Mouse (Mus musculus) heart, postnatal 14 days (tissue): ENCODE data around the gene Necap2. TPM values are rescaled to one million over a fixed set of nuclear protein-coding genes. Genes with fewer than 3 reads are reported as not detected.

Source experiments
- DNase-seq, 2 experiments: peaks; one replicate each; pipeline ENCODE4 v3.0.0; 2021 to 2022
- intact Hi-C: fragments of 180-260 bp; cut with DNase I; formaldehyde crosslinking; loops from one replicate; pipeline ENCODE4 v1.15.1; 2025
- long read RNA-seq, 2 experiments: library from polyadenylated mRNA; stranded (forward); transcript quantifications; one replicate each; pipeline ENCODE4 v2.0.0; 2021
- total RNA-seq, 2 experiments: library from RNA; stranded (reverse); gene quantifications; 2 replicates each; pipeline ENCODE4 v1.2.3; 2021

The Necap2 gene
- 10 to 100 TPM; 22.2 to 22.6 TPM for total RNA-seq
- long read RNA-seq, experiment 1, transcript Necap2-201 (8 exons, 1,906 nt) = major isoform, 45 of 52 reads
- long read RNA-seq, experiment 1, partial matches to known transcripts = 0 of 52 reads
- long read RNA-seq, experiment 1, other reads (novel, unspliced or antisense) = 7 of 52 reads
- long read RNA-seq, experiment 2, transcript Necap2-201 (8 exons, 1,906 nt) = major isoform, 61 of 67 reads
- long read RNA-seq, experiment 2, partial matches to known transcripts = 1 of 67 reads
- long read RNA-seq, experiment 2, other reads (novel, unspliced or antisense) = 4 of 67 reads

DNA sequence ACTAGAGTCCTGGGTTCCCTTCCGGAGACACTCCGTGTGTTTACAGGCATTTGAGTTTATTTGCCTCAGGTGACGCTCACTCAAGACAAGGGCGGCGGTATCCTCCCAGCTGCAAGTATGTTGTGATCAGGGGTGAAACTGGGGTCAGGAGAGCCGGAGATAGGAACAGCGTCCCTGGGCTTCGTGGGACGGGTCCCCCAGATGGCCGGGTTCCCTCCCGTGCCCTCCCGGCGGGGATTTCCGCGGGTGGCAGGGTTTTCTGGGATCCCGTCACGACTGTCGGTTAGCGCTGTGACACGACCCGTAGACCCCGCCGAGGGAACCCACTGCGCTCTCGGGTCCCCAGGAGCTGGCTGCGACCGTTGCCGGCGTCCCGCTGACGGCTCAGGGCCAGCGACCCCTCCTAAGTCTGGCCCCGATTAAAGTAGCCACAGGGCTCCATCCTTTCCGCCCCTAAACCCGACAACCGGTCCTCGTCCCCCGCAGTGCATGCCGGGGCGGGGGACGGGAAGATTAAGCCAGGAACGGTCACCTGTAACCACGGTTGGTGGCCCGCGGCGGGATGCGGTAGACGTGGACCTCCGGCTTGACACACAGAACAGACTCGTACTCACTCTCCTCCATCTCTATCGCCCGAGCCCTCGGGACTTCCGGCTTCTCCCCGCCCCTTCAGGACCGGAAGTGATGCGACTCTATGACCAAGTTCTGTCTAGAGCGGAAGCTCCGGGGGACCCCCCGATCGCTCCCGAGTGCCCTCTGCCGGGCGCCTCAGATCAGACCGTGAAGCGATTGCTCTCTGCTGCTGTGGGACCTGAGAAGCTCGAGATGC, at the start of gene Necap2:
TSS of gene Necap2 (minus strand) at position 677 of the 829 bp plus-strand sequence.
- peak; percentile 95 to 98 for DNase-seq
- intact Hi-C loops = loop anchor here (5.0 kb wide), 1 partner anchor 59 kb away; the partner anchor contains the start of gene Szrd1

DNA sequence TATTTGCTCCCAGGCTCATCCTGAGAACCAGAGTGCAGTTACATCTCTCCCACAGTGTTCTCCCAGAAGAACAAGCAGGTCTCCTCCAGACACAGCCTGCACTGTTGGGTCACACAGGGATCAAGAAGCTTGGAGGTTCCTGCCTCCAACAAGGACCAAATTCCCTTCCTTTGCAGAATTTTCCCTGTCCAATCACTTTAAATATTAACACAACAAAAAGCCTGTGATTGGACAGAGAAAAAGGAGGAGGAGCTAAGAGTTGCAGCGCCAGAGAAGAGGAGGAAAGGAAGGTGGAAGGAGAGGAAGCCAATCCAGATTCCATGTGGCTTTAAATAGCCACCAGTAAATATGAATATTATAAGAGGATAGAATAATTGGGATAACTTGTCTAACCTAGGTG, 44.9 kb upstream of the Necap2 start:
- no peak for DNase-seq
- intact Hi-C loops = loop anchor here (5.0 kb wide), 1 partner anchor 56 kb away; no protein-coding TSS in a partner anchor

- no peak for DNase-seq
- intact Hi-C loops = loop anchor here (5.0 kb wide), 1 partner anchor 55 kb away; no protein-coding TSS in a partner anchor
Measured at GRCm38 (mm10) chr4:141122663-141123062, 44.5 kb upstream of the Necap2 start.

- intact Hi-C loops = loop anchor here (1.0 to 5.0 kb wide), 2 partner anchors 19 to 53 kb away; no protein-coding TSS in a partner anchor
- peak; percentile 61 to 73 for DNase-seq
Measured at GRCm38 (mm10) chr4:141120700-141121099, 42.5 kb upstream of the Necap2 start.

DNA sequence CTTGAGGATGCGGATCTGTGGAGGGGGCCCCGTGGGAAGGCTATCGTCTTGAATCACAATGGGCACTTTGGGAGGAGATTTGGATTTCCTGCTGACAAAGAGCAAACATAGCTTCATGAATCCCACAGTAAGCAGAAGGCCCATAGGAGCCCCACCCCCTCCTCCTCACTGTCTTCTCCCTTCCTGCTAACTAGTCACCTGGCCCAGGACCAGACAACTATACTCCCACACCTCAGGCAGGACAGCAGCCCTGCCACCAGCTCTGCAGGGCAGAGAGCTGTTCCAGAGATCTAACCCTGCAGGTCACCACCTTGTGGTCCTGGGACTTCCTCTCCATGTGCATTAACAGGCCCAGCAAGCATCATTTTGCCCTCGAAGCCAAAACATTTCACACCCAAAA, 40.5 kb upstream of the Necap2 start:
- DNase-seq = no peak
- intact Hi-C loops = no loop called here

- intact Hi-C loops = no loop called here
- no peak for DNase-seq
Measured at GRCm38 (mm10) chr4:141115398-141115797, 37.2 kb upstream of the Necap2 start.

DNA sequence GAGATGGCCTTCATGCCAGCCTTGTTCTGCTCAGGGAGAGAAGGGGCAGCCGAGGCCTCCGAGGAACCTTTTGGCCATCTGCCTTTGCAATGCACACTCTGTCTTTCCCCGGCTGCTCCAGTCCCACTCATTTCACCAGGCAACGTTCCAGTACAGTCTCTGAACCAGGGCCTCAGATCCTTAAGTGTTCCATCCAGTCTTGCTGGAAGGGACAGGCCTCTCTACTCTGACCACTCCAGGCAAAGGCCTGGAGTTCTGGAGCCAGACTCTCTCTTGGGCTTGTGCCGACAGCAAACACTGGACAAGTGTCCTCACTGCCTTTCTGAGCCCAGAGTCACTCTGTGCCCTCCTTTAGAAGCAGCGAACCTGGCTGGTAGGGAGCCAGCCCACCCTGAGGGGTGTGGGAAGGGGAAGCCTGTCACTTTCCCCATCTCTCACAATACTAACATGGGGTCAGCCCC, 36.4 kb upstream of the Necap2 start:
- peak; percentile 33 to 48 for DNase-seq

DNA sequence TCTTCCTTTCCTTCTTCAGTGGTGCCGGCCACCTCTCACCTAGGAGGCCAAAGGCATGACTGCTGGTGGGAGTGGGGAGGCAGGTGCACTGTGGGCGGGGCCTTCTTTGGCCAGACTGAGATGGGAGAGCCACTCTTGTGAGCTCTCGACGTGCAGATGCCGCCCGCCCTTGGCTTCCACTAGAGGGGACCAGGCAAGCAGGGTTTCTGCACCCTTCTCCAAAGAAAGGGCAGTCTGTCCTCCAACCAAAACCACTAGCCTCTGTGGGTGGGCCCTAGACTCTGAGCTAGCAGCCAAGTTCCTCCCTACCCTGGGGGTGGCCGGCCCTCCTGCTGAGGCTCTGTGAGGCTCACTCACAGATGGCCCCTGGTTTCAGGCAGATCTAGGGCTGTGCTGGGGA, 35.7 kb upstream of the Necap2 start:
- intact Hi-C loops = no loop called here
- DNase-seq = no peak

More for the DNA sequence above, 36.4 kb upstream of the Necap2 start:
- intact Hi-C loops = no loop called here

DNA sequence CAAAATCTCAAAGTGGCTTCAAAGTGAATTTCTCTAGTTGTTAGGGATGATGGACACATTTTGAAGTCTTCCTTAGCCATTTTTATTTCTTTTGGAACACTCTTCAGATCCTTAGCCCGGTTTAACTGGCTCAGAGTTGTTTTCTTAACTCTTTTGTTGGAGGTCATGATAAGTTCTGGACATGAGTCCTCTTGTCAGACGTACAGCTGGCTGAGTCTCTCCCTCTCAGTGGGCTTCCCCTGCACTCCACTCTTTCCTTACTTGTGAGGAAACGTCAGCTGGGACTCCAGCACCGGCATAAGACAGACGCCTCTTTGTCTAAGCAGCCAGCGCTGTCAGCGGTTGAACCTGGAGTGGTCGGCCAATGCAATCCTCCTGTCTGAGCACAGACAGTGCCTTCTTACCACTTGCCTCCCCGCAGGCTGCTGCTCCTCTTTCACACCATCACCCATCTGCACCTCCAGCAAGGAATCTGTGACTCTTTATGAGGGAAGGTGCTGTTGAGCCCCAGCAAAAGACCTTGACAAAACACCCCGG, 30.1 kb upstream of the Necap2 start:
- DNase-seq = no peak
- intact Hi-C loops = no loop called here

GRCm38 (mm10) chr4:141106526-141107183, 28.5 kb upstream of the Necap2 start:
- DNase-seq = no peak
- intact Hi-C loops = no loop called here

- no peak for DNase-seq
- intact Hi-C loops = loop anchor here (1.0 kb wide), 1 partner anchor 19 kb away; no protein-coding TSS in a partner anchor
Measured at GRCm38 (mm10) chr4:141101855-141102254, 23.7 kb upstream of the Necap2 start.

GRCm38 (mm10) chr4:141101291-141101690, 23.1 kb upstream of the Necap2 start:
- intact Hi-C loops = loop anchor here (1.0 kb wide), 1 partner anchor 20 kb away; no protein-coding TSS in a partner anchor
- no peak for DNase-seq

DNA sequence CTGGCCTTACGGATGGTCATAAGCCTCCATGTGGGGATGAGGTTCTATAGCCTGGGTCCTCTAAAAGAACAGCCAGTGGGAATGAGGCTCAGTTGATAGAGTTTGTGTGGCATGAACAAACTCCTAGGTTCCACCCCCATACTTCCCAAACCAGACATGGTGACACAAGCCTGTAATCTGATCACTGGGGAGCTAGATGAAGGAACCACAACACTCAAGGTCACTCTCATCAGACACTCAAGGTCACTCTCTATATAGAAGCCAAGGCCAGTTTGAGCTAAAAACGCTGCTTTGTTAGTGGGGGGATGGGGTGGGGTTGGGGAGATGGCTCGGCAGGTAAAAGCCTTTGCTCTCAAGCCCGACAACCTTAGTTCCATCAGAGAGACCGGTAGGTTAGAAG, 21.8 kb upstream of the Necap2 start:
- intact Hi-C loops = no loop called here
- DNase-seq = no peak

- DNase-seq = no peak
- intact Hi-C loops = no loop called here
Measured at GRCm38 (mm10) chr4:141098935-141099334, 20.8 kb upstream of the Necap2 start.

- intact Hi-C loops = no loop called here
- DNase-seq = no peak
Measured at GRCm38 (mm10) chr4:141096710-141097109, 18.6 kb upstream of the Necap2 start.

GRCm38 (mm10) chr4:141095016-141095415, 16.9 kb upstream of the Necap2 start:
- no peak for DNase-seq
- intact Hi-C loops = no loop called here

DNA sequence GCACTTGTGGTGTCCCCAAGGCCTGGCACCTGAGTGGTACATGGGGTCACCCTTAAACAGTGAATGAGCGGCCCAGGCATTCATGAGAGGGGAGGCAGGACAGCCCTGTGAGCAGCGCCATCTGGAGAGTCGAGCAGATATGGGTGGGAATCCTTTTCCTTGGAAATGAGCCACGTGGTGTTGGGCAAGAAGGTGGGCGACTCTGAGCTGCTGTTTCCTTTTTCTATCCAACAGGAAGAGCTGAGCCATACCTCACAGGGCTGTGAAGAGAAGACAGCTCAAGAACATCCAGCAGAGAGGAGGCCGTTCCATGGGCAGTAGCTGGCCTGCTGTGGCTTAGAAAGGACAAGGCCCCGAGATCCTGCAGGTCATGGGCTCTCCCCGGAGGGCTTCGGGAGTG, 10.6 kb upstream of the Necap2 start:
- intact Hi-C loops = no loop called here
- no peak for DNase-seq

DNA sequence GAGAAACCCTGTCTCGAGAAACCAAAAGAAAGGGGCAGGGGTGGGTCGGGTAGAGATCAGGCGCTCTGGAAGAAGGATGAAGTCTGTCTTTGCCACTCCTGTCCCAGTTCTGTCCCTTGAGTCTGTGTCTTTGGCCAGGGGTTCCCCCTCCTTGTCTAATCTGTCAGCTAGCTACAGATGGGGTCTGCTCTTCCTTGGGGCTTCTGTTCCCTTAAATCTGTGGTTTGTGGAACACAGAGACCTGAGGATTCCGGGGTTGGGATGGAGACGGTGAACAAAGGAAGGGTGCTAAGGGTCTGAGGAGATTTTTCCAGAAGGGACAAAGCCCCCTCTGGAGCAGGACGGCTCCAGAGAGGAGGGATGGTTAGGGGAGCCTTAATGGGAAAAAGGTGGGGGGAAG, 9.9 kb upstream of the Necap2 start, which contains the start of gene Spata21:
TSS of gene Spata21 (plus strand) at position 301 of the 400 bp plus-strand sequence.
- intact Hi-C loops = no loop called here
- no peak for DNase-seq

GRCm38 (mm10) chr4:141086862-141087261, 8.7 kb upstream of the Necap2 start:
- intact Hi-C loops = no loop called here
- no peak for DNase-seq

- intact Hi-C loops = loop anchor here (5.0 kb wide), 1 partner anchor 59 kb away; the partner anchor contains the start of gene Szrd1
Measured at GRCm38 (mm10) chr4:141078510-141079137, 467 bp upstream of the Necap2 start.

More at GRCm38 (mm10) chr4:141078510-141079137, 467 bp upstream of the Necap2 start:
- DNase-seq = no peak
